Mouse (Mus musculus) olfactory bulb, adult 2 months (tissue): ENCODE measurements at regions not wholly inside any gene's neighbourhood (a gene's known extent, or its start where the extent isn't known, plus 50 kb on each side); places are given as distances from the start of the nearest gene placed in this dataset.

Experiments
- H3K27ac ChIP-seq: fragments of 200-500 bp; 2 replicates; pipeline ENCODE4 v1.5.1; 2012; ENCODE audit warnings: low read depth, low read length; ENCODE audit not compliant: insufficient read depth
- H3K4me1 ChIP-seq: fragments of 200-500 bp; 2 replicates; pipeline ENCODE4 v1.6.1; 2012; ENCODE audit warnings: low read length; ENCODE audit not compliant: control insufficient read depth, insufficient read depth
- H3K4me3 ChIP-seq: fragments of 200-500 bp; 2 replicates; pipeline ENCODE4 v1.5.1; 2012; ENCODE audit warnings: mild to moderate bottlenecking, low read depth, low read length, moderate library complexity; ENCODE audit not compliant: insufficient read depth
- CTCF ChIP-seq: fragments of 200-500 bp; IDR thresholded peaks from 2 replicates; pipeline ENCODE4 v1.5.1; 2012; ENCODE audit warnings: low read depth, mild to moderate bottlenecking, low read length, moderate library complexity; ENCODE audit not compliant: insufficient read depth
- POLR2A ChIP-seq: fragments of 200-500 bp; IDR thresholded peaks from 2 replicates; pipeline ENCODE4 v1.6.1; 2012; ENCODE audit warnings: mild to moderate bottlenecking, low read depth, low read length, moderate library complexity; ENCODE audit not compliant: insufficient read depth
- WGBS: fragments of 180-500 bp; shearing (Covaris S2); methylation state at CpG from one replicate; pipeline ENCODE4 v1.1.7; 2018; 5-methylcytosine and 5-hydroxymethylcytosine counted together

DNA sequence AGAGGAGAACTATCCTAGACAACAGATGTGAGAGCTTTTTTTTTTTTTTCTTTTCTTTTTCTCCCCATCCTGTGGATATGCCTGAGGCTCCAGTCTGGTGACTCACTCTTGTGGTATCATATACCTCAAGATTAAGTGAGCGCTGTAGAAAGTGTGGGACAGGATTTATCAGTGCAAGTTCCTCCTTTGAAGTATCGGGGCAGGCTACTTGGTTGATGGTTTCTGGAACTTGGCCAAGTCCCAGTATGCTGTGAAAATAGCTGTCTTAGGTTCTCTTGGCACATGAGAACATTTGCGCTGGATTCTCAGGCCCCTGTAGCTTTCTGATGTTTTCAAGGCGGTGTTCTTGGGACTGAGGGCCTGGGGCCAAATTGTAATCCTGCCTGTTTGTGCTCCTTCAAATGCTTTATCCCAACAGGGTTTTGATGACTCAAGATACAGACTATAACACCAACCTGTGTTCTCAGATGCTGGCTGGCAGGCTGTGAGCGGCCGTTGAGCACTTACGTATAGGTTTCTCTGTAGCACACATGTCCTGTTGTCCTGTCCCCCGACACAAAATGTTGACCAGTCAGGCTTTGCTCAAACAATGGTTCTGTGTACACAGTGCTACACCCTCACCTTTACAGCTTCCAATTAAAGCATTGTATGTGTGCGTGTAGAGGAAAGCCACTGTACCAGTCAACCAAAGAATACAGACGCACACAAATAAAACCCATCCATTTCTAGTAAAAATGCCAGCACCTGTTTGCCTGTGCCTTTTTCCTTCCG, 226.4 kb downstream of the Gm10260 start:
- H3K4me3 ChIP-seq: no peak overlapping the region
- WGBS: 80% methylated on average over 11 of the region's 11 CpGs
- no peak overlapping the region for H3K27ac ChIP-seq
- no peak for TF ChIP-seq POLR2A
- no peak for TF ChIP-seq CTCF
- 0 out of 2 replicates have a peak, but pooled peaks cover 3% of the 10 kb centered on the region for H3K4me1 ChIP-seq

DNA sequence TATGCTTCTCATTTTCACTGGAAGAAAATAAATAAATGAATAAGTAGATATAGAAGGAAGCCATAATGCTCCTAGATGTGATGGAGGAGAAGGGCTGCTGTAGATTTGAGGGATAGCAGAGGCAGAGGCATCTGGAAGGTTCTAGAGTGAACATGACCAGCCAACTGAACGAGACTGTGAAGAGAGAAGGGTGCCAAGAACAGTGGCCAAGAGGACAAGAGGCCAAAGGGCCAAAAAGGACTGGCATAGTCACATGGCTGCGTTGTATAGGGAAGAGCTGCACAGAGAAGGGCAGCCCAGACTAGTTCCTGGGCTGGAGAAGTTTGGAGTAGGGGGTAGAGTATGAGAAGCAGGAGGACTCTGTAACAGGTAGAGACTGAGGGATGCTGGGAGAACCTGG, 229.3 kb downstream of the Gm10260 start:
- Histone ChIP-seq H3K4me3 (no peak overlapping the region), H3K4me1 (no peaks in the 10 kb centered on the region), H3K27ac (no peak overlapping the region)
- WGBS: 71% methylated on average over 2 of the region's 2 CpGs
- TF ChIP-seq CTCF (no peak), POLR2A (no peak)

- Histone ChIP-seq H3K4me3 (no peak overlapping the region), H3K27ac (no peak overlapping the region), H3K4me1 (no peaks in the 10 kb centered on the region)
- WGBS: 35% methylated on average over 2 of the region's 2 CpGs
- TF ChIP-seq CTCF (no peak), POLR2A (no peak)
Observed at GRCm38 (mm10) chr13:97530570-97530969, 229.9 kb downstream of the Gm10260 start.

DNA sequence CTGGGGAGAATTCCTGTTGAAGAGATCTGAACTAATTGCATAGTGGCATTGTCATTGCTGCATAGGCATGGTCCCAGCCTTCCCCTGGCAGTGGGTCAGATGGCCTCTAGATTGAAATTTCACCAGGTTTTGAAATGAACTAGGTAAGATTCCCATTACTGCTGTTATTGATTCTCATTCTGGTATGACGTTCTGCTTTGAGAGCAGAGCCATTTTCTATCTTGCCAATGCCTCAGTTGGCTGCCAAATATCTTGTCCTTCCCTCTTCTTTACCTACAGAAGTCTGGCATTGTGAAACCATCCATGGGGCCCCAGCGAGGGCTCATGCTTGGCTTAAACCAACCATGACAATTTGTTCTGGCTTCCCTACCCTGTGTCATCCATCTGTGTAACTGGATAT, 232.5 kb downstream of the Gm10260 start:
- H3K4me3 ChIP-seq: no peak overlapping the region
- no peak for TF ChIP-seq POLR2A
- no peak for TF ChIP-seq CTCF
- 99% methylated on average over 2 of the region's 2 CpGs for WGBS
- H3K4me1 ChIP-seq: peaks cover 10% of the 10 kb centered on the region; the same call in 1 of the 2 replicates
- H3K27ac ChIP-seq: no peak overlapping the region

- no peak for TF ChIP-seq POLR2A
- TF ChIP-seq CTCF: no peak
- Histone ChIP-seq H3K4me3 (no peak overlapping the region), H3K27ac (no peak overlapping the region), H3K4me1 (peaks cover 10% of the 10 kb centered on the region; the same call in 1 of the 2 replicates)
- 44% methylated on average over 7 of the region's 7 CpGs for WGBS
Observed at GRCm38 (mm10) chr13:97524847-97525434, 235.5 kb downstream of the Gm10260 start.

DNA sequence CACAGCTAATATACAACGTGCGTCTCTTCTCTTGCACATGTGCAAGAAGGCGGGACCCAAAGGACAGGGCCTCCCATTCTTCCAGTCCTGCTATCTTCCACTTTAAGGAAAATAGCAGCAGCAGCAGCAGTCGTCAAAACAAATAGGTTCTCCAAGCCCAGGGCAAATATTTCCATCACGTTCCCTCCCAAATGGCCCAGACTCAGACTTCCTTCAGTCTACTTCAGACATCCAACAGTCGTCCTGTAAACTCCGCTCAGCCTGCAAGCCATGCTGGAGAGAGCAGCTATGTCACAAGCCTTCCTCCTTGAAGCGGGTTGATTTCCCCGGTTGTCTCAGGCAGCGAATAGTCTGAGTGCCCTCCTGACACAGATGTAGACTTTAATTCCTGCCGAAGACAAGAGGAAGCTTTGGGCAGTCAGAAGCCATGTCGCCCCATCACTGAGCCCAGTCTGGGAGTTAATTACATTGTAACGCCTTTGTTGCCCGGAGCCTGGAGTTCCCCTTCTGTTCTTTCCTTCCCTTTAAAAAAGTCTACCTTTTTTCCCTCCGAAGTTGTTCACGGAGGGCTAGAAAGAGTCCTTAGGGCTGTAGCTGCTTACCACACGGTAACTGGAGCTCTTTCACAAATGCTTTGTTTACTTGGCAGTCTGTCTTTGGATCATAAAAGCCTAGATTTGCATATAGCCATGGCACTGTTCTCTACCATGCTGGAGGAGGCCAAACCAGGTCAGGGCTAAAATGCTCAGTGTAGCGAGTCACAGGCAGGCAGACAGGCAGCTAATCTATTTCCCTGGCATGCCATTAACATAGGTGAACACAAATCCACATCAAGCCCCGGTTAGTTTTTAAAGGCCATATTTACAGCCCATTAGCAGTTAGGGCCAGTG, 236.7 kb downstream of the Gm10260 start:
- TF ChIP-seq POLR2A (no peak), CTCF (no peak)
- 57% methylated on average over 19 of the region's 19 CpGs for WGBS
- Histone ChIP-seq H3K4me1 (peaks cover 10% of the 10 kb centered on the region; the same call in 1 of the 2 replicates), H3K4me3 (no peak overlapping the region), H3K27ac (no peak overlapping the region)

DNA sequence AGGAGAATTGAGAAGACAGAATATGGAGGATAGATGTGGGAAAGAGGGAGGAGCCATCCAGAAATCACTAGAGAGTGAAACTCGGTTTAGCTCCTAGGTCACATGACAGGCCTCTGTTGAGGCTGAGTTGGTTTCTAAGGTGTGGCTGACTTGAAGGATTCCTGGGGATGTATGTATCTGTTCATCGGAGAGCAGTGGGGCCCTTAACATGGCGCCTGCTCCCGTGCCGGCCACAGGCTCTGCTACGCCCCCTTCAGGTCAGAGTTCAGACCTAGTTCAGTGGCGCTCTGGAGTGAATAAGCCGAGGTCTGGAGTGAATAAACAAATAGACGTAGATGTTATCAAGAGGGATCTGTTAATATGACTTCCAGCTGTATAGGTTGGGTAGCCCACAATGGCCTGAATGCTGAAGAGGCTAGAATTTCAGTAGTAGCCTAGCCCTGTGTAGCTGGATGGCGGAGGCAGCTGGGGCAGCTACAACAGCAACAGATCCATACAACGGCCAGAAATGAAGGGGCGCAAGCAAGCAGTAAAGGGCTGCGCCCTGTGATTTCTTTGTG, 239.4 kb downstream of the Gm10260 start:
- Histone ChIP-seq H3K27ac (no peak overlapping the region), H3K4me1 (peaks cover 10% of the 10 kb centered on the region; the same call in 1 of the 2 replicates), H3K4me3 (no peak overlapping the region)
- WGBS: 94% methylated on average over 13 of the region's 13 CpGs
- no peak for TF ChIP-seq CTCF
- no peak for TF ChIP-seq POLR2A

DNA sequence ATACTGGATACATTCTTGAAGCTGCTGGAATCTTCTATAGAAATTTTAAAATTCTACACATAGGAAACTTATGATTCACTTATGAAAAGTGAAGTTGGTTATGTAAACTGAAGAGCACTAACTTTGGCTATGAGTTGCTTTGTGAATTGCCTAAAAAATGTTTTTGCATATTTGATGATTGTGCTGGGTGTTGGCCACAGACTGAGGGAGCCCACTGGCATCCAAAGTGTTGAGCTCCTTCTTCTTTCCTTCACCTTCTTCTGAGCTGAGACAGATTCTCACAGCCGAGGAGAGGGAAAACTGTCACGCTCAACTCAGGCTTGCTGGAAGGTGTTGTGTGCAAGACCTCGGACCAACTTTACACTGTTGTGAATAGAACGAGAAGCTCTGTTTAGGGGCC, 243.7 kb downstream of the Gm10260 start:
- TF ChIP-seq POLR2A (no peak), CTCF (no peak)
- Histone ChIP-seq H3K27ac (no peak overlapping the region), H3K4me3 (no peak overlapping the region), H3K4me1 (no peaks in the 10 kb centered on the region; the same call in 1 of the 2 replicates)
- 99% methylated on average over 4 of the region's 4 CpGs for WGBS
